Mouse (Mus musculus) megakaryocyte-erythroid progenitor cell, adult 5-6 weeks (primary cell): Measurements from ENCODE around the gene Fstl1. TPM values are rescaled to one million over a fixed set of nuclear protein-coding genes. Genes with fewer than 3 reads are reported as not detected.

Experiments
- ATAC-seq: replicated peaks from 2 replicates; pipeline ENCODE4 v1.8.0; 2016; ENCODE audit warnings: mild to moderate bottlenecking, inconsistent platforms; ENCODE audit not compliant: severe bottlenecking, poor library complexity, low FRiP score, low TSS enrichment
- total RNA-seq, 2 experiments: library from RNA; stranded (forward) in 1 of 2; stranded (reverse) in 1 of 2; fragments of 200-1000, 215-1000 nt in 1 of 2; fragments of >200 nt in 1 of 2; fragmentation: Nextera tagmentation in 1 of 2; gene quantifications; 2 replicates each; pipeline ENCODE4 v1.2.3; 2014 to 2017

Fstl1 gene
- total RNA-seq, 2 experiments from 2014 or later, result 0.23 TPM; not detected in 1

DNA sequence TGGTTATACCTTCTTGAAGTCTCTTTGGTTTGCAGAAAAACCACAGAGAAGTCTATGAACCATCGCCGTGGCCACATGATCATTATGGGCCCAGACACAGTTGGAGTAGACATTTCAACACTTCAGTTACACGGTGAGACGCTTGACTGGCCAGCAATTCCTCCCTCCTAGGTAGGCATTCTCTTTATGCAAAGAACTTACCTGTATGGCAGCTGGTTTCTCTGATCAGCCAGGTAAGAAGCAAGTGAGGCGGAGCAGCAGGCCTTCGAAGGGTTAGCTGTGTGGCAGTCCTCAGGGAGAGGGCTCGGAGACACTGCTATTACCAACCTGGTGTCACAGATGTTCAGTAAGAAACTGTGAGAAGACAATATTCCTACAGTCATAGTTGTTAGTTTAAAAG, 83.5 kb downstream of the Fstl1 start:
- no peak for ATAC-seq

DNA sequence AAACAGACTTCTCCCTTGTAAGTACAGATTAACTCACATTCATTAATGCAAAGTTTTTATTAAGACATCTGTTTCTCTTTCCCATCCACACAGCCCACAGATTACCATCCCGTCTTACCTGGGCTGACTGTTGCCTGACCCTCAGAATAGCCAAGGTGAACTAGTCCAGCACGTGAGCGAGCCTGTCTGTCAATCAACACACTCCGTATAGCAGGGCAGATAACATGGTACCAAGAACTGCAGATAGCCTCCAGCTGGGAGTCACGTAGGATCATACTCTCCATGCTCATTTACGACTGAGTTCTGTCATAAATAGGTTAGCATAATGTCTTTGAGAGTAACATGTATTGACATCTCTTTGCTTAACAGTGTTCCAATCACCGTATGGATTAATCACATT, 84.4 kb downstream of the Fstl1 start, which contains the start of gene Gm36028:
Gm36028 (minus strand) TSS at position 118 of the 400 bp plus-strand sequence.
- ATAC-seq, result no peak

DNA sequence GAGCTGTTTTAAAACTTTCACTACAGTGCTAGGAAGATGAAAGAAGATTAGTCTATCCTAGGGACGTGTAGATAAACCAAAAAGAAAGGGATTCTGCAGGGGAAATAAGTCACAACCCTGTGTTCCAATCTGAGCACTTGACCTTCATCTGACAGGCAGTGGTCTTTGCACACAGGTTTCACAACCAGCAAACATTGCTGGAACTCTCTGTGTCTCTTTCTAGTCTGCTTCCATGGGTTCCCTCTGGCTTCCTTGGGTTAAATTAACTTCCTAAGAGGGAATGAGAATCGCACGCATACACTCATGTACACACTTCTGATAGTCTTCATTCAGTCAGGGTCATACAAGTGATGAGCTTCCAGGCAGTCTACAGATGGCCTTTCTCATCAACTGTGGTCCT, 87.2 kb downstream of the Fstl1 start:
- ATAC-seq, result no peak

DNA sequence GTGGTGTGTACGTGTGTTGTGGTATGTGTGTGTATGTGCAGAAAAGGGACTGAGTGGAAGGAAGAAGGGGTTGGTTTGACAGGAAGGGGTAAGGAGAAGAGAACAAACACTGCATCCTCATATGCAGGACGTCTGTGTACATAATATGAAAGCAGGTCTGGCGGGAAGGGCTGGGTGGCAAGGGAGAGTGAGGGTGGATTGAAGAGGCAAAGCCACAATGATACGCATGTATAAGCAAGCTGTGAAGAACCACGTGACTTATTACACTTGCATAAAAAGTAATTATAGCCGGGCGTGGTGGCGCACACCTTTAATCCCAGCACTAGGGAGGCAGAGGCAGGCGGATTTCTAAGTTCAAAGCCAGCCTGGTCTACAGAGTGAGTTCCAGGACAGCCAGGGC, 89.2 kb downstream of the Fstl1 start:
- no peak for ATAC-seq

- peak; percentile 69 for ATAC-seq
Measured at GRCm38 (mm10) chr16:37867791-37868505, 91.3 kb downstream of the Fstl1 start, which contains the start of gene Lrrc58. Gene Lrrc58, plus strand, starts transcription at chr16:37868389.

DNA sequence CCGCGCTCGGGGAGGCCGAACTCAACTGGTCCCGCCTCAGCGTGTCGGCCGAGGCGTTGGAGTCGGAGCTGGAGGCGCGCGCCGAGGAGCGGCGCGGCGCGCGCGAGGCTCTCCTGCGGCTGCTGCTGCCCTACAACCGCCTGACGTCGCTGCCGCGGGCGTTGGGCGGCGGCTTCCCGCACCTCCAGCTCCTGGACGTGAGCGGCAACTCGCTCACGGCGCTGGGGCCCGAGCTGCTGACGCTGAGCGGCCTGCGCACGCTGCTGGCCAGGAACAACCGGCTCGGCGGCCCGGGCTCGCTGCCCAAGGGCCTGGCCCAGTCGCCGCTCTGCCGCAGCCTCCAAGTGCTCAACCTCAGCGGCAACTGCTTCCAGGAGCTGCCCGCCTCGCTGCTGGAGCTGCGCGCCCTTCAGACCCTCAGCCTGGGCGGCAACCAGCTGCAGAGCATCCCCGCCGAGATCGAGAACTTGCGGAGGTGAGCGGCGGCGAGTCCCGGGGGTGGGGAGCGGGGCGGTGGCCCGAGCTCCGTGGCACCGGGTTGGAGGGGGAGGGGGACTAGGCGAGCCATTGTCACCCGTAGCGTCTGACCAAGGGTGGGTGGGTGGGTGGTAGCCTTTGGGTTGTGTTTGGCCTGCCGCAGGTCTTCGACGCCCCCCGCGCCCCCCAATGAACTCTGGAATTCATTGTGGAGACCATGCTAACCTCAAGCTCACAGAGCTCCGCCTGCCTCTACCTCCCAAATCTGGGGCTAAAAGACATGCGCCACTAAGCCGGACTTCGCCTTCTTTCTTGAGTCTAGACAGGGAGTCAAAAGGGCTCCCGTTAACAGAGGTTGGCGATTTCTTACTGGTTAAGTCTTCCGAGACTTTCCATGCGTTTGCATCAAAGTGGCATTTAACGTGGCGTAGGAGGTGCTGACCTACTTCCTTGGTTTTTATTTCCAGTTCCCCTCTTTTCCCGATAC, 92.1 kb downstream of the Fstl1 start:
- ATAC-seq, result peak; percentile 39

GRCm38 (mm10) chr16:37869470-37870231, 93.0 kb downstream of the Fstl1 start:
- peak; percentile 53 for ATAC-seq

DNA sequence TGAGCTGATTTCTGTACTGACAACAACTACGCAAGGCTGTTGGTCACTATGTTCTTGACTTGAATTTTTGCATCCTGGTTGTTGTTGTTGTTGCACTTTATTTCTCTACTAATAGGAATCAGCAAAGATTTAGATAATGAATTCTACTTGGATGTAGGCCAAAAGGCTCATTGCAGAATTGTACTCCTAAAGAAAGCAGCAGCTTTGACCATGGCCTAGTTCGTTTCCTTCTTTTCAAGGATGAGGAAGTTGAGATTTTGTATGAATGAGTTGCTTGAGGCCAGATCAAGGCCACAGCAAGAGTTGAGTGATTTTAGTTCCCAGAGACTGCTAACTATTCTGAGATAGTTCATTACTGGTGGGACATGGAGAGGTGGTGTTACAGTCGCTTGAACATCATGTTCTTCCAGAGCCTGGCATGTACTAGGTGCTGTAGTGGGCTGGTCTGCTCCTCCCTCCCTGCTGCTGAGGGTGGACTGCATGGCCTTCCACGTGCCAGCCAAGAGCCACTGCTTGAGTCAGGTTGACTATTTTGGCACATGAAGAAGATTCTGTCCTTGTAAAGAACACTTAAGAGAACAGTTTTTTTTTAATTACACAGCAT, 94.5 kb downstream of the Fstl1 start:
- ATAC-seq, result no peak

DNA sequence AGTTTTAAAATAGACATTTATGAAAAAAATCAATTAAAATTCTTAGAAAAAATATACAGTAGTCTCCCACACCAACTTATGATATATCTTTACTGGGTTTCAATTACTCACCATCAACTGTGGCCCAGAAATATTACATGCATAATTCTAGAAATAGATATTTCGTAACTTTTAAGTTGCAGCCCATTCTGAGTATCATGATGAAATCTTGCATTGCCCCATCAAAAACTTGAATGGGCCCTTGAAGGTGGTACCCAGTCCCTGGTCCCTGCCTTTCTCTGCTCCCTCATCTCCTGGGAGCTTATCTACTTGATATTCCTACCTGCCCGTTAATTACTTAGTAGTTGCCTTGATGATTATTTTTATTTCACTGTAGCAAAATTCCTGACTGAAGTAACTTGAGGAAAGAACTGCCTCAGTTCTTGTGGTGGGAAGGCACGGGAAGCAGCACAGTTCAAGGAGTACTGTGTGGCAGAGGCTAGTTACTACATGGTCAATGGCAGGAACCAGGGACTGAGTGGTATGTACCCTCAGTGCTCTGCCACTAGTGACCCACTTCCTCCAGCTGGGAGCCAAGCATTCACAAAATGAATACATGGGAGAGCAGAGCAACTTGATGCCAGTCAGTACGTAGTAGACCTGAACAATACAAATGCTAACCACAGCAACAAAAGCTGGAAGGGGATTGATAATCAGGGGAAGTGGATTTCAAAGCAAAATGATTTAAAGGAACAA, 98.0 kb downstream of the Fstl1 start:
- no peak for ATAC-seq

DNA sequence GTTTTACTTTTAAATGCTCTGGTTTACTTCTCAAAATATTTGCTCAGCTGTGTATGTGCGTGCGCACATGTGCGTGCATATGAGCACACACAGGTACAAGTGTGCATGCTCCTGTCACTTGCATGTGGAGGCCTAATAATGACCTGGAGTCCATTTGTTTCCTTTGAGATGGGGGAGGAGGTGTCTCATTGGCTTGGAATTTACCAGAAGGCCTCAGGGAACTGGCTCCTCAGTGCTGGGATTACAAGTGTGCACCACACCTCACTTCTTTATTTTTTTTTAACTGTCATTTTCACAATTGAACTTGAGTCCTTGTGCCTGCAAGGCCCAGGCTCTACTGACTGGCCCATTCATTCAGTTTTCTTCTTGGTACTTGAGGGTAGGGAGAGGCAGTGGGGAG, 100.7 kb downstream of the Fstl1 start:
- no peak for ATAC-seq

- ATAC-seq, result no peak
Measured at GRCm38 (mm10) chr16:37878951-37879505, 102.4 kb downstream of the Fstl1 start.

DNA sequence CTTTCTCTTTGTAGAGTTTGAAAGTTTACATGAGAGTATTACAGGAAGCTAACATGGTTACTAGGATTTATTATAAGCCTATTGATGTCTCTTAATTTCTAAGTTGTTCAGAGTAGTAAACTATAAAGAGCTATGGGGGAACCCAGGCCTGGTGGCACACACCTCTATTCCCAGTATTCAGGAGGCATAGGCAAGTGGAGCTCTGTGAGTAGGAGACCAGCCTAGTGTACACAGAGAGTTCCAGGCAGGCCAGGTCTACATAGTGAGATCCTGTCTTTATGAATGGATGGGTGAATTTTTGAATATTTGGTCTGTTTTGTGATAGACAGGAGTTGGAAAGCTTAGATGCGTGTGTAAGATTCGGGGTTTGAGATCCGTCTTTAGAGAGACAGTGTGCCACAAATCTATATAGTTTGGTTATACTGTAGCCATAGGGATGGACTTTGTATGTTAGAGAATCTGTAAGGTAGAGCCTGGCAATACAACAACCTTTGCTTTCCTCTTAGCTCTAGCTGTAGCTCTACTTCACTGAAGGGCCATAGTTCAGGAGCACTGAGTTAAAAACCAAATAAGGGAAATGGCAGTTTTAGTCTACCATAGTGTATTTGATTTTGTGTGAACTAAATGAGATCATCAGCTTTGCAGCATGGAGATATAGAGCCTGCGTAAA, 103.2 kb downstream of the Fstl1 start:
- ATAC-seq, result no peak

DNA sequence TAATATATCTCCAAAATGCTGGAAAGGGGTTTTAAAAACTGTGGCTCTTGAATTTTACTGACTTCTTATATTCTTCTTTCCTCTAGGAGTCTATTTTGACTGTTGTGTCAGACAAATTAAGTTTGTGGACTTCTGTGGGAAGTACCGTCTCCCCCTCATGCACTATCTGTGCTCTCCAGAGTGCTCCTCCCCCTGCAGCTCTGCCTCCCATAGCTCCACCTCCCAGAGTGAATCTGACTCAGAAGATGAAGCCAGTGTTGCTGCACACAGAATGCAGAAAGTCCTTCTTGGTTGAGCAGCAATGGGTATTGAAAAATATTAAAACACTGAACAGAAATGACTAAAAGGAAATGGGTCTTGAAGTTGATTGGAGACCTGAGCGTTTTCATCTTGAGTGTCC, 104.5 kb downstream of the Fstl1 start:
- ATAC-seq, result 0 out of 2 replicates have a peak, but pooled peaks have one; percentile 59

Other genes with a start within 250 kb of the Fstl1 start
- 17.5 and 19.5 TPM in 2 replicates for gene Gtf2e1, start 237.1 kb upstream of the Fstl1 start, total RNA-seq (2014; fragmentation: Nextera tagmentation)
- gene Gtf2e1, start 237.1 kb upstream of the Fstl1 start, total RNA-seq (2017), result 26.4 and 29.9 TPM in 2 replicates
- gene Rabl3, start 237.0 kb upstream of the Fstl1 start, total RNA-seq (2014; fragmentation: Nextera tagmentation), result 10.9 and 13.7 TPM in 2 replicates
- gene Rabl3, start 237.0 kb upstream of the Fstl1 start, total RNA-seq (2017), result 10.3 and 16.8 TPM in 2 replicates
- not detected in 2 replicates for gene Hgd, start 196.7 kb upstream of the Fstl1 start, total RNA-seq (2014; fragmentation: Nextera tagmentation)
- not detected in 2 replicates for gene Hgd, start 196.7 kb upstream of the Fstl1 start, total RNA-seq (2017)
- gene Ndufb4, start 122.4 kb upstream of the Fstl1 start, total RNA-seq (2014; fragmentation: Nextera tagmentation), result 48.1 and 63.1 TPM in 2 replicates
- 9.9 and 30.6 TPM in 2 replicates for gene Ndufb4, start 122.4 kb upstream of the Fstl1 start, total RNA-seq (2017)
- gene Gm36028, start 84.3 kb downstream of the Fstl1 start, total RNA-seq (2014; fragmentation: Nextera tagmentation), result not detected in 2 replicates
- gene Gm36028, start 84.3 kb downstream of the Fstl1 start, total RNA-seq (2017), result not detected in 2 replicates
- gene Lrrc58, start 91.5 kb downstream of the Fstl1 start, total RNA-seq (2014; fragmentation: Nextera tagmentation), result 29.8 and 33.2 TPM in 2 replicates
- 26.7 and 37.5 TPM in 2 replicates for gene Lrrc58, start 91.5 kb downstream of the Fstl1 start, total RNA-seq (2017)
- not detected in 2 replicates for gene Gpr156, start 139.6 kb downstream of the Fstl1 start, total RNA-seq (2014; fragmentation: Nextera tagmentation)
- gene Gpr156, start 139.6 kb downstream of the Fstl1 start, total RNA-seq (2017), result not detected in 2 replicates